Mouse (Mus musculus) heart, adult 2 months (tissue): ENCODE results near the gene Mknk2.

ENCODE experiments used
- CTCF ChIP-seq: fragments of 200-600 bp; IDR thresholded peaks from 2 replicates; pipeline ENCODE4 v1.8.1; 2022; ENCODE audit warnings: antibody characterized with exemption, mild to moderate bottlenecking, moderate library complexity
- POLR2A ChIP-seq: fragments of 200-500 bp; IDR thresholded peaks from 2 replicates; pipeline ENCODE4 v1.6.1; 2011; ENCODE audit warnings: mild to moderate bottlenecking, low read depth, low read length, control low read depth; ENCODE audit not compliant: insufficient read depth

- TF ChIP-seq POLR2A = no peak
- TF ChIP-seq CTCF = no peak
These were observed 56.9 kb downstream of the Mknk2 start for GRCm38 (mm10) chr10:80620796-80621689.
